Mouse (Mus musculus): ENCODE results near the gene Cmtm4. TPM values are rescaled to one million over a fixed set of nuclear protein-coding genes. Genes with fewer than 3 reads are reported as not detected.

The Cmtm4 gene
- polyA plus RNA-seq (2014; fragmentation: Nextera tagmentation; extraction: Ambion mirVana) = 2.7 and 3.8 TPM in 2 replicates

GRCm38 (mm10) chr8:104395703-104396357 lies at the start of gene Cmtm4:
Gene Cmtm4 (minus strand): TSS chr8:104395807.
- H3K27me3 ChIP-seq (ENCODE audit: control insufficient read depth, insufficient read depth, low read length) = no peaks in the 10 kb centered on the region
- 3% methylated on average over 18 of the region's 54 CpGs for whole genome bisulfite sequencing
- no peaks in the 10 kb centered on the region for H3K9me3 ChIP-seq (ENCODE audit: control insufficient read depth, low read length)
- H3K4me1 ChIP-seq (replicated peaks; ENCODE audit: control insufficient read depth, insufficient read depth, low read length) = no peaks in the 10 kb centered on the region; the same call in 1 of the 2 replicates
- peak within 1 kb of the TSS; percentile 89 for H3K9ac ChIP-seq (ENCODE audit: low read depth, low read length)
- DNase-seq (ENCODE audit: low spot score) (peak; percentile 78), ATAC-seq (ENCODE audit: low FRiP score) (peak; percentile 84)
- no peaks in the 10 kb centered on the region for H3K36me3 ChIP-seq (ENCODE audit: control insufficient read depth, insufficient read depth, low read length)
- H3K4me2 ChIP-seq (replicated peaks; ENCODE audit: low read depth, low read length) = peak within 1 kb of the TSS; percentile 89
- H3K27ac ChIP-seq (ENCODE audit: low read depth, low read length) = peak within 1 kb of the TSS; percentile 69
- H3K4me3 ChIP-seq (ENCODE audit: low read depth, low read length) = peak within 1 kb of the TSS; percentile 76

GRCm38 (mm10) chr8:104445248-104445647 lies 49.6 kb upstream of the Cmtm4 start:
- Histone ChIP-seq H3K4me3 (ENCODE audit: low read depth, low read length) (no peak overlapping the region), H3K9ac (ENCODE audit: low read depth, low read length) (no peak overlapping the region), H3K27me3 (ENCODE audit: control insufficient read depth, insufficient read depth, low read length) (no peaks in the 10 kb centered on the region), H3K4me2 (replicated peaks; ENCODE audit: low read depth, low read length) (no peak overlapping the region), H3K9me3 (ENCODE audit: control insufficient read depth, low read length) (no peaks in the 10 kb centered on the region), H3K27ac (ENCODE audit: low read depth, low read length) (no peak overlapping the region), H3K4me1 (replicated peaks; ENCODE audit: control insufficient read depth, insufficient read depth, low read length) (no peaks in the 10 kb centered on the region), H3K36me3 (ENCODE audit: control insufficient read depth, insufficient read depth, low read length) (no peaks in the 10 kb centered on the region)
- DNase-seq (ENCODE audit: low spot score) (no peak), ATAC-seq (ENCODE audit: low FRiP score) (no peak)
- WGBS = 62% methylated on average over 6 of the region's 6 CpGs

GRCm38 (mm10) chr8:104443125-104443679 lies 47.6 kb upstream of the Cmtm4 start:
- peak; percentile 62 for ATAC-seq (ENCODE audit: low FRiP score)
- DNase-seq (ENCODE audit: low spot score) = no peak
- H3K4me2 ChIP-seq (replicated peaks; ENCODE audit: low read depth, low read length) = no peak overlapping the region
- no peaks in the 10 kb centered on the region for H3K27me3 ChIP-seq (ENCODE audit: control insufficient read depth, insufficient read depth, low read length)
- H3K27ac ChIP-seq (ENCODE audit: low read depth, low read length) = no peak overlapping the region
- H3K4me1 ChIP-seq (replicated peaks; ENCODE audit: control insufficient read depth, insufficient read depth, low read length) = no peaks in the 10 kb centered on the region
- no peak overlapping the region for H3K9ac ChIP-seq (ENCODE audit: low read depth, low read length)
- H3K9me3 ChIP-seq (ENCODE audit: control insufficient read depth, low read length) = no peaks in the 10 kb centered on the region
- peaks cover 4% of the 10 kb centered on the region; the same call in 1 of the 2 replicates for H3K36me3 ChIP-seq (ENCODE audit: control insufficient read depth, insufficient read depth, low read length)
- H3K4me3 ChIP-seq (ENCODE audit: low read depth, low read length) = peak overlapping the region; percentile 85
- WGBS = 62% methylated on average over 7 of the region's 7 CpGs

GRCm38 (mm10) chr8:104442299-104443124 lies 46.9 kb upstream of the Cmtm4 start, which contains the start of gene Dync1li2:
Gene Dync1li2 (minus strand): TSS chr8:104443047.
- Histone ChIP-seq H3K9ac (ENCODE audit: low read depth, low read length) (peak within 1 kb of the TSS; percentile 95), H3K9me3 (ENCODE audit: control insufficient read depth, low read length) (no peaks in the 10 kb centered on the region), H3K36me3 (ENCODE audit: control insufficient read depth, insufficient read depth, low read length) (peaks cover 4% of the 10 kb centered on the region; the same call in 1 of the 2 replicates), H3K4me3 (ENCODE audit: low read depth, low read length) (peak within 1 kb of the TSS; percentile 85), H3K27ac (ENCODE audit: low read depth, low read length) (peak within 1 kb of the TSS; percentile 91), H3K4me1 (replicated peaks; ENCODE audit: control insufficient read depth, insufficient read depth, low read length) (no peaks in the 10 kb centered on the region), H3K27me3 (ENCODE audit: control insufficient read depth, insufficient read depth, low read length) (no peaks in the 10 kb centered on the region), H3K4me2 (replicated peaks; ENCODE audit: low read depth, low read length) (peak within 1 kb of the TSS; percentile 72)
- ATAC-seq (ENCODE audit: low FRiP score) = peak; percentile 89
- WGBS = under 1% methylated on average over 75 of the region's 75 CpGs
- peak; percentile 93 for DNase-seq (ENCODE audit: low spot score)

- no peak overlapping the region for H3K27ac ChIP-seq (ENCODE audit: low read depth, low read length)
- DNase-seq (ENCODE audit: low spot score) (no peak), ATAC-seq (ENCODE audit: low FRiP score) (no peak)
- no peaks in the 10 kb centered on the region for H3K27me3 ChIP-seq (ENCODE audit: control insufficient read depth, insufficient read depth, low read length)
- H3K9me3 ChIP-seq (ENCODE audit: control insufficient read depth, low read length) = no peaks in the 10 kb centered on the region
- H3K4me2 ChIP-seq (replicated peaks; ENCODE audit: low read depth, low read length) = peak overlapping the region; percentile 72
- H3K9ac ChIP-seq (ENCODE audit: low read depth, low read length) = peak overlapping the region; percentile 95
- H3K4me3 ChIP-seq (ENCODE audit: low read depth, low read length) = peak overlapping the region; percentile 85
- peaks cover 9% of the 10 kb centered on the region for H3K36me3 ChIP-seq (ENCODE audit: control insufficient read depth, insufficient read depth, low read length)
- no peaks in the 10 kb centered on the region for H3K4me1 ChIP-seq (replicated peaks; ENCODE audit: control insufficient read depth, insufficient read depth, low read length)
- 68% methylated on average over 7 of the region's 7 CpGs for WGBS
Measured at GRCm38 (mm10) chr8:104441613-104442012, 46.0 kb upstream of the Cmtm4 start.

- Histone ChIP-seq H3K4me2 (replicated peaks; ENCODE audit: low read depth, low read length) (no peak overlapping the region), H3K4me3 (ENCODE audit: low read depth, low read length) (no peak overlapping the region), H3K9ac (ENCODE audit: low read depth, low read length) (no peak overlapping the region), H3K27ac (ENCODE audit: low read depth, low read length) (no peak overlapping the region), H3K27me3 (ENCODE audit: control insufficient read depth, insufficient read depth, low read length) (no peaks in the 10 kb centered on the region), H3K36me3 (ENCODE audit: control insufficient read depth, insufficient read depth, low read length) (peaks cover 19% of the 10 kb centered on the region), H3K9me3 (ENCODE audit: control insufficient read depth, low read length) (no peaks in the 10 kb centered on the region), H3K4me1 (replicated peaks; ENCODE audit: control insufficient read depth, insufficient read depth, low read length) (no peaks in the 10 kb centered on the region)
- ATAC-seq (ENCODE audit: low FRiP score) (no peak), DNase-seq (ENCODE audit: low spot score) (no peak)
- whole genome bisulfite sequencing = 96% methylated on average over 8 of the region's 8 CpGs
Measured at GRCm38 (mm10) chr8:104439461-104439860, 43.9 kb upstream of the Cmtm4 start.

- Histone ChIP-seq H3K4me1 (replicated peaks; ENCODE audit: control insufficient read depth, insufficient read depth, low read length) (no peaks in the 10 kb centered on the region), H3K9ac (ENCODE audit: low read depth, low read length) (no peak overlapping the region), H3K9me3 (ENCODE audit: control insufficient read depth, low read length) (no peaks in the 10 kb centered on the region), H3K27ac (ENCODE audit: low read depth, low read length) (no peak overlapping the region), H3K4me3 (ENCODE audit: low read depth, low read length) (no peak overlapping the region), H3K4me2 (replicated peaks; ENCODE audit: low read depth, low read length) (no peak overlapping the region), H3K36me3 (ENCODE audit: control insufficient read depth, insufficient read depth, low read length) (peaks cover 25% of the 10 kb centered on the region), H3K27me3 (ENCODE audit: control insufficient read depth, insufficient read depth, low read length) (no peaks in the 10 kb centered on the region)
- ATAC-seq (ENCODE audit: low FRiP score) (no peak), DNase-seq (ENCODE audit: low spot score) (no peak)
- WGBS = 93% methylated on average over 13 of the region's 13 CpGs
Measured at GRCm38 (mm10) chr8:104437494-104438135, 42.0 kb upstream of the Cmtm4 start.

- Histone ChIP-seq H3K36me3 (ENCODE audit: control insufficient read depth, insufficient read depth, low read length) (peaks cover 26% of the 10 kb centered on the region), H3K27me3 (ENCODE audit: control insufficient read depth, insufficient read depth, low read length) (no peaks in the 10 kb centered on the region), H3K27ac (ENCODE audit: low read depth, low read length) (no peak overlapping the region), H3K4me2 (replicated peaks; ENCODE audit: low read depth, low read length) (no peak overlapping the region), H3K4me1 (replicated peaks; ENCODE audit: control insufficient read depth, insufficient read depth, low read length) (no peaks in the 10 kb centered on the region), H3K9ac (ENCODE audit: low read depth, low read length) (no peak overlapping the region), H3K9me3 (ENCODE audit: control insufficient read depth, low read length) (no peaks in the 10 kb centered on the region), H3K4me3 (ENCODE audit: low read depth, low read length) (no peak overlapping the region)
- ATAC-seq (ENCODE audit: low FRiP score) = no peak
- no peak for DNase-seq (ENCODE audit: low spot score)
- 98% methylated on average over 4 of the region's 4 CpGs for WGBS
Measured at GRCm38 (mm10) chr8:104436591-104436990, 41.0 kb upstream of the Cmtm4 start.

Measured in hindbrain, embryonic 11.5 days (tissue).